Mouse (Mus musculus) cortical plate, adult 2 months (tissue): ENCODE data around the gene Dab1.

Source experiments
- CTCF ChIP-seq: fragments of 200-500 bp; IDR thresholded peaks from 2 replicates; pipeline ENCODE4 v1.5.1; 2011; ENCODE audit warnings: mild to moderate bottlenecking, control low read depth, low read length; ENCODE audit not compliant: insufficient read depth; ENCODE audit errors: extremely low read depth
- POLR2A ChIP-seq: fragments of 200-500 bp; IDR thresholded peaks from 2 replicates; pipeline ENCODE4 v1.6.1; 2011; ENCODE audit warnings: mild to moderate bottlenecking, low read length, control low read depth; ENCODE audit not compliant: insufficient read depth; ENCODE audit errors: extremely low read depth

- TF ChIP-seq CTCF, result no peak
- no peak for TF ChIP-seq POLR2A
These were observed 118.0 kb downstream of the Dab1 start for GRCm38 (mm10) chr4:103737185-103737584.
